Mouse (Mus musculus) small intestine, adult 2 months (tissue): ENCODE measurements around the gene Rsu1.

Experiments used
- CTCF ChIP-seq: fragments of 200-500 bp; IDR thresholded peaks from 2 replicates; pipeline ENCODE4 v1.5.1; 2012; ENCODE audit warnings: low read depth, mild to moderate bottlenecking, control low read depth, inconsistent platforms, low read length, moderate library complexity, mixed read lengths; ENCODE audit not compliant: insufficient replicate concordance, insufficient read length; ENCODE audit errors: extremely low read depth
- POLR2A ChIP-seq: fragments of 200-500 bp; IDR thresholded peaks from 2 replicates; pipeline ENCODE4 v1.6.1; 2012; ENCODE audit warnings: low read depth, mild to moderate bottlenecking, control low read depth, inconsistent platforms, low read length, moderate library complexity

DNA sequence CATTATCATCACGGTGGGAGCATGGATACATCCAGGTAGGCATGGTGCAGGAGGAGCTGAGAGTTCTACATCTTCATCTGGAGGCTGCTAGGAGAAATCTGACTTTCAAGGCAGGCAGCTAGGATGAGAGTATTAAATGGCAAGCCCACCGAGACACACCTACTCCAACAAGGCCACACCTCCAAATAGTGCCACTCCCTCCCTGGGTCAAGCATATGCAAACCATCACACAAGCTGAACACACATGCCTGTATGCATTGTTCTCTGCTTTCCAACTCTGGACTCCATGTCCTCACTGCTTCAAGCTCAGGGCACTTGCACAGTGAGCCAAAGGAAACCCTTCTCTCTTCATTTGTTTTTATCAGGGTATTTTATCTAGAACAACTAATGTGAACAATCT is 12.6 kb downstream of the Rsu1 start:
- TF ChIP-seq CTCF (no peak), POLR2A (no peak)
